Mouse (Mus musculus) heart, embryonic 11.5 days (tissue): Measurements from ENCODE around the gene Gm28042. TPM values are rescaled to one million over a fixed set of nuclear protein-coding genes. Genes with fewer than 3 reads are reported as not detected.

Experiments used
- ATAC-seq: fragments of 200-750 bp; cut with Nextera tagmentation; replicated peaks from 2 replicates; pipeline ENCODE4 v1.8.0; 2017; ENCODE audit warnings: moderate library complexity; ENCODE audit not compliant: insufficient number of reproducible peaks, low FRiP score, low TSS enrichment
- H3K27ac ChIP-seq: fragments of 300-500 bp; sonication (generic); 2 replicates; pipeline ENCODE4 v1.5.1; 2014; ENCODE audit warnings: mild to moderate bottlenecking, low read depth, low read length
- H3K27me3 ChIP-seq: fragments of 300-500 bp; sonication (generic); 2 replicates; pipeline ENCODE4 v1.6.1; 2014; ENCODE audit warnings: mild to moderate bottlenecking, low read length, mixed read lengths; ENCODE audit not compliant: control insufficient read depth, insufficient read depth
- H3K36me3 ChIP-seq: fragments of 300-500 bp; sonication (generic); 2 replicates; pipeline ENCODE4 v1.6.1; 2014; ENCODE audit warnings: mild to moderate bottlenecking, low read length, moderate library complexity, mixed read lengths; ENCODE audit not compliant: control insufficient read depth, insufficient read depth
- H3K4me1 ChIP-seq: fragments of 300-500 bp; sonication (generic); 2 replicates; pipeline ENCODE4 v1.6.1; 2014; ENCODE audit warnings: low read length; ENCODE audit not compliant: control insufficient read depth, insufficient read depth
- H3K4me2 ChIP-seq: fragments of 300-500 bp; sonication (generic); 2 replicates; pipeline ENCODE4 v1.6.1; 2014; ENCODE audit warnings: mild to moderate bottlenecking, moderate library complexity
- H3K4me3 ChIP-seq: fragments of 300-500 bp; sonication (generic); 2 replicates; pipeline ENCODE4 v1.5.1; 2014; ENCODE audit warnings: low read depth, low read length
- H3K9ac ChIP-seq: fragments of 300-500 bp; sonication (generic); 2 replicates; pipeline ENCODE4 v1.6.1; 2014; ENCODE audit warnings: mild to moderate bottlenecking, low read depth, low read length, moderate library complexity
- H3K9me3 ChIP-seq: fragments of 300-500 bp; sonication (generic); replicated peaks from 2 replicates; pipeline ENCODE4 v1.6.1; 2016; ENCODE audit warnings: low read length; ENCODE audit not compliant: control insufficient read depth
- WGBS: fragments of 180-500 bp; shearing (Covaris S2); extraction: QIAGEN DNeasy Blood & Tissue Kit; methylation state at CpG from one replicate; pipeline ENCODE4 v1.1.7; 2014; ENCODE audit not compliant: insufficient replicate concordance; 5-methylcytosine and 5-hydroxymethylcytosine counted together
- polyA plus RNA-seq: library from polyadenylated mRNA; unstranded; fragments of >200 nt; fragmentation: Nextera tagmentation; extraction: Ambion mirVana; gene quantifications from 2 replicates; pipeline ENCODE4 v1.2.1, GENCODE M21; 2014

Gm28042 gene
- polyA plus RNA-seq, 1 experiment from 2014 or later = 1.8 TPM

- Histone ChIP-seq H3K9ac (no peak overlapping the region), H3K9me3 (no peaks in the 10 kb centered on the region), H3K27ac (no peak overlapping the region), H3K4me2 (no peak overlapping the region), H3K36me3 (no peaks in the 10 kb centered on the region), H3K4me3 (no peak overlapping the region), H3K4me1 (peaks cover 13% of the 10 kb centered on the region), H3K27me3 (no peaks in the 10 kb centered on the region)
- 71% methylated on average over 2 of the region's 2 CpGs for WGBS
- no peak for ATAC-seq
Measured at GRCm38 (mm10) chr2:120003970-120004369, 23.3 kb upstream of the Gm28042 start.

DNA sequence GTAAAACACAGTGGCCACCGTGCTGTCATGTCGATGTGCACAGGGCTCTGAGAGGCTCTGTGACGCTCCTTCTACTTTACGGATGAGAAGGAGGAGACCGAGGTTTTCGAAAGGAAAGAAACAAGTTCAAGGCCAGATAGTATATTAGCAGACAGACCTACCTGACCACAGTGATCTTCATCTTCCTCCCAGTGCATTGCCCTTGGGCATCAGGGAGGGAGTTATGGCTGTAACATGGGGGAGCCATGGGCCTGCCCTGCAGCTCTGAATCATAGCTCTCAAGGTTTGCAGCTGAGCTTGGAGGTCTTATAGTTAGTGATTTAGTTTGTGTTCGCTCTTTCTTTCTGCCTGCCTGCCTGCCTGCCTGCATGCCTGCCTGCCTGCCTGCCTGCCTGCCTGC is 20.6 kb upstream of the Gm28042 start:
- WGBS = 87% methylated on average over 7 of the region's 7 CpGs
- Histone ChIP-seq H3K9ac (no peak overlapping the region), H3K9me3 (no peaks in the 10 kb centered on the region), H3K4me3 (no peak overlapping the region), H3K27me3 (no peaks in the 10 kb centered on the region), H3K36me3 (no peaks in the 10 kb centered on the region), H3K4me1 (peaks cover under 1% of the 10 kb centered on the region; the same call in 1 of the 2 replicates), H3K27ac (no peak overlapping the region), H3K4me2 (no peak overlapping the region)
- no peak for ATAC-seq

DNA sequence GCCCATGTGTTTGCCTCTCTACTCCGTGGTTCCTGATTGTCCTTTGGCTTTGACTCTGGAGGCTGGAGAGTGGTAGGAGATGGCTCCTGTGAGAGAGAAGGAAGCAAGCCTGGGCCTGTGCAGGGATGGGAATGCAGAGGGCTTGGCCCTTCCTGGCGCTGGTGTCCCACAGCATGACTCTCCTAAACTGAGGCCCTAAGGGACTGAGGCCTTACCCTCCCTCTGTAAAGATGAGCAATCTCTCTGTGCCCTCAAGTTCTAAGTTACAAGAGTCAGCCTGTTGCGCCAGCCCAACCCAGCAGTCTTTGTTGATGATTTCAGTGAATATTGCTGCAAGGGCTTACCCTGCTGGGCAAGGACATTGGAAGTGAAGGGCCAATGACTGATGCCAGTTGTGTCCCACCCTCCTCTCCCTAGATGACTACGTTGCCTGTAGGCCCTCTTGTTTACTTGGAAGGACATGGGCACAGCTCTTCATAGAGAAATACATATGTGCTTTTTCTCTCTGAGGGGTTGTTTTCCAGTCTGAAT is 19.5 kb upstream of the Gm28042 start:
- no peak overlapping the region for H3K4me2 ChIP-seq
- H3K27ac ChIP-seq = no peak overlapping the region
- no peaks in the 10 kb centered on the region for H3K36me3 ChIP-seq
- H3K4me1 ChIP-seq = no peaks in the 10 kb centered on the region
- 77% methylated on average over 4 of the region's 4 CpGs for WGBS
- no peaks in the 10 kb centered on the region for H3K27me3 ChIP-seq
- H3K9me3 ChIP-seq = no peaks in the 10 kb centered on the region
- no peak overlapping the region for H3K4me3 ChIP-seq
- H3K9ac ChIP-seq = no peak overlapping the region
- ATAC-seq = no peak

- Histone ChIP-seq H3K9ac (no peak overlapping the region), H3K36me3 (no peaks in the 10 kb centered on the region), H3K9me3 (no peaks in the 10 kb centered on the region), H3K27ac (no peak overlapping the region), H3K27me3 (no peaks in the 10 kb centered on the region), H3K4me2 (no peak overlapping the region), H3K4me3 (no peak overlapping the region), H3K4me1 (peaks cover 3% of the 10 kb centered on the region; the same call in 1 of the 2 replicates)
- WGBS = 44% methylated on average over 4 of the region's 4 CpGs
- no peak for ATAC-seq
Measured at GRCm38 (mm10) chr2:120008672-120009071, 18.6 kb upstream of the Gm28042 start.

DNA sequence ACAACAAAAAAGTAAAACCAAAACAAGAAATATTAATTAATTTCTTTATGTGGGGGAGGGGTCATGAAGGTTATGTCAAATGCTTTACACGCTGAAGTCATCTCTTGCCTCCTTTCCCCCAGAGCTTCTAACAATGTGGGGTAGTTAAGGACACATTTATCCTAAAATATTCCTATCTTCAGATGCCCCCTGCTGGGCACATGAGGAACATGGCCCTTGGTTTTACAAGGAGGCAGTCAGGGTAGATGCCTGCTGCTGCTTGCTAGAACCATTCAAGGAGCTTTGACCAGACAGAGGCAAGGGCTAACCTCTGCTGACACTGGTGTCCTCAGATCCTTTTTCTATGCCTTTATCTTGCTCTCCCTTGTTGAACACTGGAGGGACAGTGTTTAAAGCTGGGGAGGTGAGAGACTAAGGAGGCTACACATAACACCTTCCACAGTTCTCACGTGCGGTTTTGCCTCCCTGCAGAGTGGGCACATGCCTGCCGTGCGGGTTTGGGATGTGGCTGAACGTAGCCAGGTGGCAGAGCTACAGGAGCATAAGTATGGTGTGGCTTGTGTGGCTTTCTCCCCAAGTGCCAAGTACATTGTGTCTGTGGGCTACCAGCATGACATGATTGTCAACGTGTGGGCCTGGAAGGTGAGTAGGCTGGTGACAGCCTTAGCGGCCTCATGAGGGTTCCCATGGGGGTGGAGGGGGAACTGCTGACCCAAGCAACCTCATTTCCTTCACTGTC is 15.7 kb upstream of the Gm28042 start:
- no peak for ATAC-seq
- 75% methylated on average over 8 of the region's 8 CpGs for WGBS
- Histone ChIP-seq H3K4me2 (no peak overlapping the region), H3K9me3 (no peaks in the 10 kb centered on the region), H3K4me1 (peaks cover 3% of the 10 kb centered on the region; the same call in 1 of the 2 replicates), H3K9ac (no peak overlapping the region), H3K27ac (no peak overlapping the region), H3K36me3 (no peaks in the 10 kb centered on the region), H3K4me3 (no peak overlapping the region), H3K27me3 (no peaks in the 10 kb centered on the region)

DNA sequence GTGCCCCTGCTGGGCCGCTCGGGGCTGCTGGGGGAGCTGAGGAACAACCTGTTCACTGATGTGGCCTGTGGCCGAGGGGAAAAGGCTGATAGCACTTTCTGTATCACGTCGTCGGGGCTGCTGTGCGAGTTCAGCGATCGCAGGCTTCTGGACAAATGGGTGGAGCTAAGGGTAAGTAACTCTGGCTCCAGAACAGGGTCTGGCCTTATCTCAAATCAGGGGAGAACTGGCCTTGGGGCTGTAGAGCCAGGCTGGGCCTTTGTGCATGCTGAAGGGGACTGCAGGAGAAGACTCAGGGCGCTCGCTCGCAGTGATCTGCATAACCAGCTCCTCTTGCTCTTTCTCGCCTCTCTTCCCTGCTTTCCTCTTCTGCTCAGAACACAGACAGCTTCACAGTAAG is 14.4 kb upstream of the Gm28042 start:
- H3K9me3 ChIP-seq = no peaks in the 10 kb centered on the region
- H3K4me3 ChIP-seq = no peak overlapping the region
- ATAC-seq = no peak
- peaks cover under 1% of the 10 kb centered on the region; the same call in 1 of the 2 replicates for H3K36me3 ChIP-seq
- no peaks in the 10 kb centered on the region for H3K27me3 ChIP-seq
- H3K9ac ChIP-seq = no peak overlapping the region
- peaks cover 3% of the 10 kb centered on the region; the same call in 1 of the 2 replicates for H3K4me1 ChIP-seq
- 44% methylated on average over 13 of the region's 13 CpGs for WGBS
- H3K4me2 ChIP-seq = no peak overlapping the region
- H3K27ac ChIP-seq = no peak overlapping the region

DNA sequence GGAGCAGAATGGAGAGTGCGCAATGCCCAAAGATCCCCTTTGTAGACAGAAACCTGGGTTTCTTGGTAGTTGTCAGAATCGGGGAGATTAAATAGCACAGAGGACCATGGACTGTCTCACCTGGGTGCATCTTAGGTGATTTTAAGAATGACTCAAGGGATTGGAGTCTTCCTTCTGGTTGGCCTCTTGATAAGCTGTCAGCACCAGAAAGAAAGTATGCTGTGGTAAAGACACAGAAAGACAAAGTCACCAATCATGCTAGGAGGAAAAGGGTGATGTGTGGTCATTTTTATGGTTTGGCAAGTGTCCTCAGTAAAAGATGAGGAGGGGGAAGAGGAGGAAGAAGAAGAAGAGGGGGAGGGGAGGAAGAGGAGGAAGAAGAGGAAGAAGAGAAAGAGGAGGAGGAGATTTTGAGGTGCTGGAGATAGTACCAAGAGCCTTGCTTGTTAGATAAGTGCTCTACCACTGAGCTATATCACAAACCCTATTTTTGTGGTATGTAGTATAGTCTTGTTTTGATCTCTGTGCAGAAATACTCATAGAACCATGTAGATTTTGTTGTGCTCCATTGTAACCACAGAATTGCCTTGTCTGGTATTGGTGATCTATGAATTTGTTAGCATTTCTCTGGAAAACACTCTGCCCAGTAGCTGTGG is 13.3 kb upstream of the Gm28042 start:
- Histone ChIP-seq H3K36me3 (peaks cover 4% of the 10 kb centered on the region; the same call in 1 of the 2 replicates), H3K9ac (no peak overlapping the region), H3K9me3 (no peaks in the 10 kb centered on the region), H3K4me3 (no peak overlapping the region), H3K27ac (no peak overlapping the region), H3K4me2 (no peak overlapping the region), H3K27me3 (no peaks in the 10 kb centered on the region), H3K4me1 (peaks cover 3% of the 10 kb centered on the region; the same call in 1 of the 2 replicates)
- WGBS = 88% methylated on average over 2 of the region's 2 CpGs
- ATAC-seq = no peak

DNA sequence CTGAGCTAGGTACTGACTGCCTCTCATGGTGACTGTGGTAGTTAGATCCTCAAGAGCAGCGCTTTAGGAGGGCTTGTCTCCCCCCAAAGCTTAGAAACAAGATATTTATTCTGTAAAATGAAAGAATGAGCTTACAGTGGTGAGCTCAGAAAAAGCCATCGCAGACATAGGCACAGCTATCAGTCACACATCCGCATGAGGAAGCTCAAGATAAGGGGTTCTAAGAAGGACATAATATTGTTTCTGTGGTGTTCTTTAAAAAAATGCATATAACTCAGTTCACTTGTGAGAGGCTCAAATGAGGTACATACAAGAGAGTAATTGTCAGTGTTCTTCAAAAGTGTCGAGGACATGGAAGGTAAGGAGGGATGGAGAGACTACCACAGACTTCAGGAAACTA is 11.4 kb upstream of the Gm28042 start:
- no peak overlapping the region for H3K27ac ChIP-seq
- H3K9me3 ChIP-seq = no peaks in the 10 kb centered on the region
- H3K9ac ChIP-seq = no peak overlapping the region
- WGBS = 81% methylated on average over 4 of the region's 4 CpGs
- no peak for ATAC-seq
- H3K36me3 ChIP-seq = peaks cover 4% of the 10 kb centered on the region; the same call in 1 of the 2 replicates
- no peak overlapping the region for H3K4me2 ChIP-seq
- no peaks in the 10 kb centered on the region for H3K27me3 ChIP-seq
- no peak overlapping the region for H3K4me3 ChIP-seq
- peaks cover 3% of the 10 kb centered on the region; the same call in 1 of the 2 replicates for H3K4me1 ChIP-seq
